Mouse (Mus musculus) liver (tissue): Measurements from ENCODE around the gene Dnajc27.

ENCODE experiments used
- DNase-seq: peaks from one replicate; pipeline ENCODE4 v3.0.0-alpha.2; 2020; ENCODE audit warnings: mixed read lengths

Gene Dnajc27

GRCm38 (mm10) chr12:4082132-4083001 lies at the start of gene Dnajc27:
Gene Dnajc27, plus strand, starts transcription at chr12:4082583.
- DNase-seq = peak; percentile 92

GRCm38 (mm10) chr12:4036157-4036556 lies 46.2 kb upstream of the Dnajc27 start:
- DNase-seq = no peak

GRCm38 (mm10) chr12:4037511-4037910 lies 44.9 kb upstream of the Dnajc27 start:
- no peak for DNase-seq

- DNase-seq = peak; percentile 83
These were observed 44.0 kb upstream of the Dnajc27 start, which contains the start of gene Efr3b for GRCm38 (mm10) chr12:4038061-4039041. Gene Efr3b, minus strand, starts transcription at chr12:4038915.

GRCm38 (mm10) chr12:4039046-4039445 lies 43.3 kb upstream of the Dnajc27 start:
- no peak for DNase-seq

GRCm38 (mm10) chr12:4042411-4042810 lies 40.0 kb upstream of the Dnajc27 start:
- no peak for DNase-seq

GRCm38 (mm10) chr12:4045992-4046391 lies 36.4 kb upstream of the Dnajc27 start:
- DNase-seq = no peak

- DNase-seq = no peak
These were observed 34.4 kb upstream of the Dnajc27 start for GRCm38 (mm10) chr12:4048031-4048430.

GRCm38 (mm10) chr12:4050861-4051425 lies 31.4 kb upstream of the Dnajc27 start:
- DNase-seq = no peak

GRCm38 (mm10) chr12:4053643-4054042 lies 28.7 kb upstream of the Dnajc27 start:
- DNase-seq = no peak

GRCm38 (mm10) chr12:4054845-4055244 lies 27.5 kb upstream of the Dnajc27 start:
- DNase-seq = no peak

GRCm38 (mm10) chr12:4058321-4058720 lies 24.1 kb upstream of the Dnajc27 start:
- DNase-seq = no peak

GRCm38 (mm10) chr12:4059683-4060082 lies 22.7 kb upstream of the Dnajc27 start:
- DNase-seq = no peak

GRCm38 (mm10) chr12:4065498-4065897 lies 16.9 kb upstream of the Dnajc27 start:
- no peak for DNase-seq

- peak; percentile 50 for DNase-seq
These were observed 16.4 kb upstream of the Dnajc27 start for GRCm38 (mm10) chr12:4065944-4066343.

- no peak for DNase-seq
These were observed 15.5 kb upstream of the Dnajc27 start for GRCm38 (mm10) chr12:4066681-4067459.

GRCm38 (mm10) chr12:4068551-4068950 lies 13.8 kb upstream of the Dnajc27 start:
- no peak for DNase-seq

- no peak for DNase-seq
These were observed 10.7 kb upstream of the Dnajc27 start for GRCm38 (mm10) chr12:4071671-4072070.

GRCm38 (mm10) chr12:4075407-4075806 lies 7.0 kb upstream of the Dnajc27 start:
- no peak for DNase-seq

- DNase-seq = no peak
These were observed 6.0 kb upstream of the Dnajc27 start for GRCm38 (mm10) chr12:4076383-4076782.

- no peak for DNase-seq
These were observed 4.3 kb upstream of the Dnajc27 start for GRCm38 (mm10) chr12:4078069-4078468.

GRCm38 (mm10) chr12:4080311-4080710 lies 2.1 kb upstream of the Dnajc27 start:
- DNase-seq = peak; percentile 70
